Mouse (Mus musculus) heart, embryonic 16.5 days (tissue): ENCODE measurements around the gene Clec16a. TPM values are rescaled to one million over a fixed set of nuclear protein-coding genes. Genes with fewer than 3 reads are reported as not detected.

ENCODE experiments used
- ATAC-seq: fragments of 200-750 bp; cut with Nextera tagmentation; replicated peaks from 2 replicates; pipeline ENCODE4 v1.8.0; 2017; ENCODE audit warnings: moderate number of reproducible peaks; ENCODE audit not compliant: insufficient read depth, low FRiP score; ENCODE audit errors: extremely low read depth
- H3K27ac ChIP-seq: fragments of 300-500 bp; sonication (generic); 2 replicates; pipeline ENCODE4 v1.5.1; 2014; ENCODE audit warnings: mild to moderate bottlenecking, low read length, control low read depth, moderate library complexity
- H3K27me3 ChIP-seq: fragments of 300-500 bp; sonication (generic); 2 replicates; pipeline ENCODE4 v1.6.1; 2014; ENCODE audit warnings: low read length, mixed read lengths; ENCODE audit not compliant: control insufficient read depth, insufficient read depth
- H3K36me3 ChIP-seq: fragments of 300-500 bp; sonication (generic); 2 replicates; pipeline ENCODE4 v1.6.1; 2014; ENCODE audit not compliant: control insufficient read depth, insufficient read depth
- H3K4me1 ChIP-seq: fragments of 300-500 bp; sonication (generic); 2 replicates; pipeline ENCODE4 v1.6.1; 2014; ENCODE audit warnings: low read length, mixed read lengths; ENCODE audit not compliant: control insufficient read depth, insufficient read depth
- H3K4me2 ChIP-seq: fragments of 300-500 bp; sonication (generic); 2 replicates; pipeline ENCODE4 v1.6.1; 2014; ENCODE audit warnings: low read depth, mild to moderate bottlenecking, control low read depth, low read length
- H3K4me3 ChIP-seq: fragments of 300-500 bp; sonication (generic); 2 replicates; pipeline ENCODE4 v1.5.1; 2014; ENCODE audit warnings: mild to moderate bottlenecking, control low read depth, low read length
- H3K9ac ChIP-seq: fragments of 300-500 bp; sonication (generic); 2 replicates; pipeline ENCODE4 v1.6.1; 2014; ENCODE audit warnings: low read length, control low read depth
- H3K9me3 ChIP-seq: fragments of 300-500 bp; sonication (generic); replicated peaks from 2 replicates; pipeline ENCODE4 v1.6.1; 2016; ENCODE audit warnings: low read length; ENCODE audit not compliant: control insufficient read depth
- WGBS: fragments of 180-500 bp; shearing (Covaris S2); extraction: QIAGEN DNeasy Blood & Tissue Kit; methylation state at CpG from one replicate; pipeline ENCODE4 v1.1.7; 2014; 5-methylcytosine and 5-hydroxymethylcytosine counted together
- polyA plus RNA-seq: library from polyadenylated mRNA; unstranded; fragments of >200 nt; fragmentation: Nextera tagmentation; extraction: Ambion mirVana; gene quantifications from 2 replicates; pipeline ENCODE4 v1.2.1, GENCODE M21; 2015

Clec16a gene
- polyA plus RNA-seq, 1 experiment from 2014 or later, result 32.6 TPM

- no peak overlapping the region for H3K4me2 ChIP-seq
- H3K9ac ChIP-seq, result no peak overlapping the region
- H3K27ac ChIP-seq, result 0 out of 2 replicates have a peak overlapping the region, but pooled peaks have one; percentile 6
- peak; percentile 57; the same call in 1 of the 2 replicates for ATAC-seq
- no peaks in the 10 kb centered on the region for H3K27me3 ChIP-seq
- H3K9me3 ChIP-seq, result no peaks in the 10 kb centered on the region
- peaks cover 34% of the 10 kb centered on the region for H3K4me1 ChIP-seq
- 3% methylated on average over 5 of the region's 5 CpGs for WGBS
- H3K36me3 ChIP-seq, result peaks cover 2% of the 10 kb centered on the region; the same call in 1 of the 2 replicates
- H3K4me3 ChIP-seq, result no peak overlapping the region
Measured at GRCm38 (mm10) chr16:10640041-10640440, 94.9 kb downstream of the Clec16a start.

DNA sequence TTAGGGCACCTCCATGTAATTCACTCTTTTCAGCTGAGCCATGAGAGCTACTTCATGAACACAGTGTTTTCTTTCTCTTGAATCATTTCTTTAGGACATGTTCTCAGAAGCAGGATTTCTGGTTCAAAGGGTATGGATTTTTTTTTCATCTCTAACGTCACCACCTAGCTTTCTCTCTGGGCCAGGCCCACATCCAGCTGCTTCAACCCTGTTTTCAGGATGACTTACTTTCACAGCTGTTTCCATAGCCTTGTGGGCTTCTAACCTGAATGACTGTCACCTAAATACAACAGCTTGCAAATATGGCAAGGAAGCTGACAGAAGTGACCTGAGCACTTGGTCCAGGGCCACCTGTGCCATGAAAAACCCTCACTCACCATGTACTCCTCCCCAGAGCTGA is 96.0 kb downstream of the Clec16a start:
- Histone ChIP-seq H3K9me3 (no peaks in the 10 kb centered on the region), H3K4me1 (peaks cover 34% of the 10 kb centered on the region), H3K4me3 (no peak overlapping the region), H3K27ac (no peak overlapping the region), H3K9ac (no peak overlapping the region), H3K4me2 (no peak overlapping the region), H3K27me3 (no peaks in the 10 kb centered on the region), H3K36me3 (no peaks in the 10 kb centered on the region)
- 74% methylated on average over 1 of the region's 1 CpGs for WGBS
- no peak for ATAC-seq

GRCm38 (mm10) chr16:10642857-10643633 is 97.9 kb downstream of the Clec16a start:
- no peak overlapping the region for H3K4me3 ChIP-seq
- H3K36me3 ChIP-seq, result no peaks in the 10 kb centered on the region
- H3K4me1 ChIP-seq, result peaks cover 22% of the 10 kb centered on the region
- peak; percentile 72 for ATAC-seq
- H3K9ac ChIP-seq, result no peak overlapping the region
- H3K9me3 ChIP-seq, result no peaks in the 10 kb centered on the region
- 27% methylated on average over 4 of the region's 4 CpGs for WGBS
- no peak overlapping the region for H3K4me2 ChIP-seq
- no peak overlapping the region; the same call in 1 of the 2 replicates for H3K27ac ChIP-seq
- no peaks in the 10 kb centered on the region for H3K27me3 ChIP-seq

DNA sequence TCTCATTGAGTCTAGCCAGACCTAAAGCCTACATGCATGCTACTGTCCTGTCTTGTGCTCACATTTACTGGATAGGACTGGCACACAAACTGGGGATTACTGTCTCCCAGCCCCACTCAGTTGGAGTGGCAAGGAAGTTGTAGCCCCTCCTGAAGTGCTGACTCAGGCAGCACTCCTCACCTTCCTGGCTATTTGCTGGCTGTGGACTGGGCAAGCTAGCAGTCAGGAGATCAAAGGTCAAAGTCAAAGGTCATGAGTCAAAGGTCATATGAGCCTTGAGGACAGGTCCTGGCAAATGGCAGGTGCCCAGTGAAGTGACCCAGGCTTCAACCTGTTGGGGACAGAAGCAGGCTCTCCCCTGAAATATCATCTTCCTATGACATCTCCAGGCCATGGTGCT is 99.1 kb downstream of the Clec16a start:
- H3K4me2 ChIP-seq, result no peak overlapping the region
- no peak for ATAC-seq
- H3K9ac ChIP-seq, result no peak overlapping the region
- no peaks in the 10 kb centered on the region for H3K27me3 ChIP-seq
- H3K4me1 ChIP-seq, result peaks cover 12% of the 10 kb centered on the region
- no peak overlapping the region for H3K4me3 ChIP-seq
- no peaks in the 10 kb centered on the region for H3K9me3 ChIP-seq
- no peak overlapping the region for H3K27ac ChIP-seq
- no peaks in the 10 kb centered on the region for H3K36me3 ChIP-seq

DNA sequence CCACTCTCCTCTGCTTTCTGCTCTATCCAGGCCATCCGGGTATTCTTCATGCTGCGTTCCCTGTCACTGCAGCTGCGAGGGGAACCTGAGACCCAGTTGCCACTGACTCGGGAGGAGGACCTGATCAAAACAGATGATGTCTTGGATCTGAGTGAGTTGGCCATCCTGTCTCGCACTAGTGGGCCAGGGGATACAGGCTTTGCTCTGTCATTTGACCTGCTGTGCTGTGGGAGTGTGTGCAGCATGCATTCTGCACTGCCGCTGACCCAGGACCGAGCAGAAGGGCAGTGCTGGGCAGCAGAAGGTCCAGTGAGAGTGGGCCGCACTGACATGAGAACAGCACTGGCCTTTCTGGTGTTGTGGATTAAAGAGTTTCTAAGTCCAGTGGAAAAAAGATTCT is 99.6 kb downstream of the Clec16a start:
- H3K27ac ChIP-seq, result no peak overlapping the region
- ATAC-seq, result no peak
- H3K36me3 ChIP-seq, result no peaks in the 10 kb centered on the region
- peaks cover 7% of the 10 kb centered on the region for H3K4me1 ChIP-seq
- no peak overlapping the region for H3K4me2 ChIP-seq
- H3K9ac ChIP-seq, result no peak overlapping the region
- H3K9me3 ChIP-seq, result no peaks in the 10 kb centered on the region
- no peak overlapping the region for H3K4me3 ChIP-seq
- H3K27me3 ChIP-seq, result no peaks in the 10 kb centered on the region
- WGBS, result 87% methylated on average over 8 of the region's 8 CpGs

GRCm38 (mm10) chr16:10651804-10652203 is 106.7 kb downstream of the Clec16a start:
- no peak overlapping the region for H3K4me2 ChIP-seq
- ATAC-seq, result no peak
- H3K27ac ChIP-seq, result no peak overlapping the region
- no peak overlapping the region for H3K4me3 ChIP-seq
- H3K4me1 ChIP-seq, result peaks cover 7% of the 10 kb centered on the region
- H3K9ac ChIP-seq, result no peak overlapping the region
- no peaks in the 10 kb centered on the region for H3K36me3 ChIP-seq
- no peaks in the 10 kb centered on the region for H3K9me3 ChIP-seq
- no peaks in the 10 kb centered on the region for H3K27me3 ChIP-seq

- WGBS, result 79% methylated on average over 3 of the region's 3 CpGs
- no peak overlapping the region for H3K4me2 ChIP-seq
- no peaks in the 10 kb centered on the region for H3K27me3 ChIP-seq
- no peaks in the 10 kb centered on the region for H3K9me3 ChIP-seq
- no peak overlapping the region for H3K4me3 ChIP-seq
- H3K36me3 ChIP-seq, result no peaks in the 10 kb centered on the region
- no peak overlapping the region for H3K9ac ChIP-seq
- peaks cover 7% of the 10 kb centered on the region for H3K4me1 ChIP-seq
- ATAC-seq, result no peak
- H3K27ac ChIP-seq, result no peak overlapping the region
Measured at GRCm38 (mm10) chr16:10652935-10653334, 107.8 kb downstream of the Clec16a start.

DNA sequence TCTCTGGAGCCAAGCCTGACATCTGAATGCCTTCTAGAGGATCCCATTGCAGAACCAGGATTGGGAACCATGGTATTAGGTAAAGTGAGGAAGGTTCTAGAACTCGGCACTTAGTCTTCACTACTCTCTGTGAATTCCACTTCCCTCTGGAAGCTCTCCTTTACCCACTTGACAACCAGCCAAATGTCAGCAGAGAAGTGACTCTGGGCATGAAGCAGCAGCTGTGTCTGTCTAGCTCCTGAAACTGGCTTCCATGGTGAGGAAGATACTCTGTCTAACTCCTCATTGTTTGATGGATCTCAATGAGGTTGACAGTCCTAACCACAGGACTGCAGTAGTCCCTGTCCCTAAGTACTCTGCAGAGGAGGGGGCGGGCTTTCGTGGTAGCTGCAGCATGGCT is 110.1 kb downstream of the Clec16a start:
- no peak for ATAC-seq
- no peak overlapping the region for H3K4me3 ChIP-seq
- no peak overlapping the region for H3K9ac ChIP-seq
- no peaks in the 10 kb centered on the region for H3K9me3 ChIP-seq
- no peak overlapping the region for H3K27ac ChIP-seq
- H3K27me3 ChIP-seq, result no peaks in the 10 kb centered on the region
- H3K4me2 ChIP-seq, result no peak overlapping the region
- H3K4me1 ChIP-seq, result peaks cover 10% of the 10 kb centered on the region
- WGBS, result 58% methylated on average over 3 of the region's 3 CpGs
- no peaks in the 10 kb centered on the region for H3K36me3 ChIP-seq

- H3K9me3 ChIP-seq, result no peaks in the 10 kb centered on the region
- peaks cover 17% of the 10 kb centered on the region for H3K4me1 ChIP-seq
- no peak for ATAC-seq
- no peaks in the 10 kb centered on the region for H3K36me3 ChIP-seq
- H3K27me3 ChIP-seq, result no peaks in the 10 kb centered on the region
- H3K4me2 ChIP-seq, result no peak overlapping the region
- H3K27ac ChIP-seq, result no peak overlapping the region
- 51% methylated on average over 3 of the region's 3 CpGs for WGBS
- H3K4me3 ChIP-seq, result no peak overlapping the region
- no peak overlapping the region for H3K9ac ChIP-seq
Measured at GRCm38 (mm10) chr16:10655926-10656325, 110.8 kb downstream of the Clec16a start.
